Mouse (Mus musculus): ENCODE measurements around the gene Rnpep.

GRCm38 (mm10) chr1:135258380-135259127, 25.3 kb downstream of the Rnpep start, which contains the start of gene Elf3:
- TF ChIP-seq MYOD1 (IDR thresholded peaks at IDR 0.05; ENCODE audit: control insufficient read depth in 1 of 3, insufficient read length in 2 of 3, low read depth in 2 of 3) (no peak), POLR2A (IDR thresholded peaks at IDR 0.05; ENCODE audit: insufficient read length, low read depth) (no peak), USF1 (IDR thresholded peaks at IDR 0.05; ENCODE audit: low read depth) (no peak), TCF3 (IDR thresholded peaks at IDR 0.05; ENCODE audit: insufficient read length, low read depth) (no peak), POLR2AphosphoS2 (IDR thresholded peaks at IDR 0.05; ENCODE audit: insufficient read length, low read depth) (no peak), MAX (IDR thresholded peaks at IDR 0.05; ENCODE audit: low read depth) (no peak), E2F4 (IDR thresholded peaks at IDR 0.05; ENCODE audit: insufficient read depth) (no peak), MYOG (IDR thresholded peaks at IDR 0.05; ENCODE audit: control insufficient read depth in 1 of 3, insufficient read depth in 1 of 3, insufficient read length in 2 of 3, low read depth in 2 of 3) (no peak), TCF12 (IDR thresholded peaks at IDR 0.05; ENCODE audit: insufficient read depth, poor library complexity, severe bottlenecking) (no peak), SRF (IDR thresholded peaks at IDR 0.05; ENCODE audit: control insufficient read depth, insufficient read length, low read depth) (no peak)
